Mouse (Mus musculus) megakaryocyte progenitor cell, adult 5-6 weeks (primary cell): ENCODE data around the gene Slc25a39. TPM values are rescaled to one million over a fixed set of nuclear protein-coding genes. Genes with fewer than 3 reads are reported as not detected.

Experiments used
- ATAC-seq: replicated peaks from 2 replicates; pipeline ENCODE4 v1.8.0; 2016; ENCODE audit warnings: mild to moderate bottlenecking, moderate TSS enrichment, inconsistent platforms; ENCODE audit not compliant: poor library complexity
- total RNA-seq, 2 experiments: library from RNA; stranded (forward) in 1 of 2; stranded (reverse) in 1 of 2; fragments of 157-497, 149-512 nt in 1 of 2; fragments of 200-1000 nt in 1 of 2; gene quantifications; 2 replicates each; pipeline versions ENCODE4 v1.2.3 to v1.2.4; 2015 to 2017

Slc25a39 gene
- total RNA-seq, 2 experiments from 2014 or later, result 48.7 to 124 TPM

DNA sequence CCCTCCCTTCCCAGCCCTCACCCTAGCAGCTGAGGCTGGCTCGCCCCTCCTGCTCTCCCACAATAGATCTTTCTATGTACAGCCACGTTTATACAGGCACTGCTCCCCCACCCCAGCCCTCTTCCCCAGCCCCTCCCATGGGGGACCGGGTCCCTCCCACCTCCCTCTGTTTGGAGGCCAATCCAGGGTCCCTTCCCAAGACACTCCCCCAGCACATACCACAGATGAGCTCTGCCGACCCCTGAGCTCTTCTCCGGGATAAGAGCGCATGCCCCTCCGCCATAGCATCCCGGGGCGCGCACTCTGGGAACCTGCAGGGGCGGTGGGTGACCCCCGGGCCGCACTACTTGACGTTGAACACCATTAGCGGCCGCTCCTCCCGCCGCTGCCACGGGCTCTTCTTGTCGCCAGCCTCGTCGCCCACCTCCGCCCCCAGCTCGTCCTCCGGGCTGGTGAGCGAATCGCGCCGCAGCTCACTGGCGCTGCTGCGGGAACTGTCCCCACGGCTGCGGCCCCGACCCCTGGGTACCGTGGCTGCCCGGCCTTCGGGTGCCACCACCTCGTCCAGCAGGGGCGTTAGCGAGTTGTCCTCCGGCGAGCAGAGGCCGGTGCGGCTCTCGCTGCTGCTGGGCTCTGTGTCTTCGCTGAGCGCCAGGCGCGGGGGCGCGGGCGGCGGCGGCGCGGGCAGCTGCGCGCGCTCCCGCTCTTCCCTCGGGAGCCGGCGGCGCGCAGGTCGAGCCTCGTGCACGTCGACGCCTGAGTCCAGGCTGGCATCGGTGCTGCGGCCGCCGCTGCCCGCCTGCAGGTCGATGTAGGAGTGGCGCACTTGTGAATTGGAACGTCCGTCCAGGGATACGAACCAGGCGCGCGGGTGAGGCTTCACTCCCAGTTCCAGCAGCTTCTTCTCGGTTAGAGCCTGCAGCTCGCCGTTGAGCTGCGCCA lies 29.6 kb upstream of the Slc25a39 start:
- 0 out of 2 replicates have a peak, but pooled peaks have one; percentile 13 for ATAC-seq

GRCm38 (mm10) chr11:102436471-102436790 lies 28.7 kb upstream of the Slc25a39 start:
- ATAC-seq, result no peak

DNA sequence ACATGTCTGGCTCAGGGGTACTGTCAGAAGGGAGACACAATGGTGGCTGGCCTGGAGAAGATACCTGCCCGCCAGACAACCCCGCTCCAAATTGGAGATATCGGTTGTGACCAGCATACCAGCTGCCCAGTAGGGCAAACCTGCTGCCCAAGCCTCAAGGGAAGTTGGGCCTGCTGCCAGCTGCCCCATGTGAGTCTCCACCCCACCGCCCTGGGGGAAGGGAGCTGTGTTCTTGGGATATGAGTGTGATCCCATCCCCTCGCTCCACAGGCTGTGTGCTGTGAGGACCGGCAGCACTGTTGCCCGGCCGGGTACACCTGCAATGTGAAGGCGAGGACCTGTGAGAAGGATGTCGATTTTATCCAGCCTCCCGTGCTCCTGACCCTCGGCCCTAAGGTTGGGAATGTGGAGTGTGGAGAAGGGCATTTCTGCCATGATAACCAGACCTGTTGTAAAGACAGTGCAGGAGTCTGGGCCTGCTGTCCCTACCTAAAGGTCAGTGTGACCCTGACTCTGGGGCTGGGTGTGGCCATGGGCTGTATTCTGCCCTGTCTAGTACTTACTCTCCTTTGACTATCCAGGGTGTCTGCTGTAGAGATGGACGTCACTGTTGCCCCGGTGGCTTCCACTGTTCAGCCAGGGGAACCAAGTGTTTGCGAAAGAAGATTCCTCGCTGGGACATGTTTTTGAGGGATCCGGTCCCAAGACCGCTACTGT lies 28.2 kb upstream of the Slc25a39 start:
- ATAC-seq, result no peak

- no peak for ATAC-seq
These were observed 27.3 kb upstream of the Slc25a39 start for GRCm38 (mm10) chr11:102434816-102435705.

DNA sequence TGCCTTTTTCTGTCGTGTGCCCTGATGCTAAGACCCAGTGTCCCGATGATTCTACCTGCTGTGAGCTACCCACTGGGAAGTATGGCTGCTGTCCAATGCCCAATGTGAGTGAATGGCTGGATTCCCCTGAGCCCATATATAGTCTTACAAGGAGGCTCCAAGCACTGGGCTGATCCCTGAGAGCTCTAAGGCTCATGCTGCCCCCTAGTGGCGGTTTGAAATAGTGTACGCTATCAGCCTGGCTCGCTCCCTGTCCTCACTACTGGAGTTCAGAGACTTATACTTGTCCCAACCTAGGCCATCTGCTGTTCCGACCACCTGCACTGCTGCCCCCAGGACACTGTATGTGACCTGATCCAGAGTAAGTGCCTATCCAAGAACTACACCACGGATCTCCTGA lies 26.7 kb upstream of the Slc25a39 start:
- peak; percentile 47 for ATAC-seq

DNA sequence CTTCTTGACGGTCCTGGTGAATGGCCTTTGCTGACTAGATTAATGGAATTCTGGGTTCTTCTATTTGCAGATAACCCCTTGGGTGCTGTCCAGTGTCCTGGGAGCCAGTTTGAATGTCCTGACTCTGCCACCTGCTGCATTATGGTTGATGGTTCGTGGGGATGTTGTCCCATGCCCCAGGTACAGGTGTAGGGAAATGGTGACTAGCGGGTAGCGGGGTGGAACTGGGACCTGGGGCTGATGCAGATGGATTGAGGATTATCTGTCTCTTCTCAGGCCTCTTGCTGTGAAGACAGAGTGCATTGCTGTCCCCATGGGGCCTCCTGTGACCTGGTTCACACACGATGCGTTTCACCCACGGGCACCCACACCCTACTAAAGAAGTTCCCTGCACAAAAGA lies 26.1 kb upstream of the Slc25a39 start:
- ATAC-seq, result no peak

DNA sequence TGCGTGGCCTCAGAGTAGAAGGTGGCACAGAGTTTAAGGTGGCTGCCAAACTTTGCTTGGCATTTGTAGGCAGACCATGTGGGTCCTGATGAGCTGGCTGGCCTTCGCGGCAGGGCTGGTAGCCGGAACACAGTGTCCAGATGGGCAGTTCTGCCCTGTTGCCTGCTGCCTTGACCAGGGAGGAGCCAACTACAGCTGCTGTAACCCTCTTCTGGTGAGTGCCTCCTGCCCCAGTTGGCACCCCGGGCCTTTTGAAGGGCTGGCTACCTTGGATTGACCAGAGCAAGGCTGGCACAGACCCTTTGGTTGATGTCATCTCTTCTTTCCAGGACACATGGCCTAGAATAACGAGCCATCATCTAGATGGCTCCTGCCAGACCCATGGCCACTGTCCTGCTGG lies 25.1 kb upstream of the Slc25a39 start:
- ATAC-seq, result no peak

DNA sequence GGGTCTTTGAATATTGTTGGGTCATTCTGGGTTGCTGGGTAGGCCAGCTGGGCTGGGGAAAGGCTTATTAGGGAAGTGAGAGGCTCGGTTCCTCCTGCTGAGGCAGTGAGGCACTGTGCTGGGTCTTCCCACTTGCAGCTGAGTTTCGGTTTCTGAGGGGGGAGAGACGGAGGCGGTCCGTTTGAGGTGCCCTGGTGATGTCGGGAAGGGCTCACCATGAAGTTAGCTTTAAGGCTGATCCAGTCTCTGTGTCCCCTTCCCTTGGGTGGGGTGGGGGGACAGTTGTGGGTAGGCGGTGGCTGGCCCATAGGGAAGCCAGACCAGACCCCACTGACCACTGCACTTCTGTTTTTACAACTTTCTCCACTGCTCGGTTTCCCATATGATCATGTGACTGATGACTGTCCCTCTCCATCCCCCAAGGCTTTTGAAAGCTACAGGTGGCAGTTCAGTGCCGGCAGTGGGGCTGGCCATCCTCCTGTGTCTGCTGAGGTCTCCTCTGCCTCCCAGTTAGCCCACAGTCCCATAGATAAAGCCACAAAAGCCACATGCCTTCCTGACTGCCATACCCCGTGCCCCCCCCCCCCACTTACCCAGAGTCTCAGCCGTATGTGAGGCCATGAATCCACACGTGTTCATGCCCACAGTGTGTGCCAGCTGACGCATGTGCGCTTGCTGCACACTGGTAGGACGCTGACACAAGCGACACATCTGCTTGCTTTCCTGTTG lies 24.5 kb upstream of the Slc25a39 start:
- ATAC-seq, result peak; percentile 40

DNA sequence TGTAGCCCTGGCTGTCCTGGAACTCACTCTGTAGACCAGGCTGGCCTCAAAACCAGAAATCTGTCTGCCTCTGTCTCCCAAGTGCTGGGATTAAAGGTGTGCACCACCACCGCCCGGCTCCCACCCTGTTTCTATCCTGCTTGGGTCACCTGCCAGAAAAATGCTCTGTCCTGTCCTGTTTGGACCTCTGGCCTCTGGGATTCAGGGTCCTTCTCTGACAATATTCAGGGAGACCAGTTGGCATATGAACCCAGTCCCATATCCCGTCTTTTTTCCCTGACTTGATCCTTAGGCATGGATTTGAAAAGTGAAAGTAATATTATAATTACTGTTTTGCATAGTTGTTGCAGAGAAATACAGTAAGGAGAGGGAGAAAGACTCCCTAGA lies 24.0 kb upstream of the Slc25a39 start:
- no peak for ATAC-seq

GRCm38 (mm10) chr11:102431018-102431645 lies 23.4 kb upstream of the Slc25a39 start:
- peak; percentile 40 for ATAC-seq

DNA sequence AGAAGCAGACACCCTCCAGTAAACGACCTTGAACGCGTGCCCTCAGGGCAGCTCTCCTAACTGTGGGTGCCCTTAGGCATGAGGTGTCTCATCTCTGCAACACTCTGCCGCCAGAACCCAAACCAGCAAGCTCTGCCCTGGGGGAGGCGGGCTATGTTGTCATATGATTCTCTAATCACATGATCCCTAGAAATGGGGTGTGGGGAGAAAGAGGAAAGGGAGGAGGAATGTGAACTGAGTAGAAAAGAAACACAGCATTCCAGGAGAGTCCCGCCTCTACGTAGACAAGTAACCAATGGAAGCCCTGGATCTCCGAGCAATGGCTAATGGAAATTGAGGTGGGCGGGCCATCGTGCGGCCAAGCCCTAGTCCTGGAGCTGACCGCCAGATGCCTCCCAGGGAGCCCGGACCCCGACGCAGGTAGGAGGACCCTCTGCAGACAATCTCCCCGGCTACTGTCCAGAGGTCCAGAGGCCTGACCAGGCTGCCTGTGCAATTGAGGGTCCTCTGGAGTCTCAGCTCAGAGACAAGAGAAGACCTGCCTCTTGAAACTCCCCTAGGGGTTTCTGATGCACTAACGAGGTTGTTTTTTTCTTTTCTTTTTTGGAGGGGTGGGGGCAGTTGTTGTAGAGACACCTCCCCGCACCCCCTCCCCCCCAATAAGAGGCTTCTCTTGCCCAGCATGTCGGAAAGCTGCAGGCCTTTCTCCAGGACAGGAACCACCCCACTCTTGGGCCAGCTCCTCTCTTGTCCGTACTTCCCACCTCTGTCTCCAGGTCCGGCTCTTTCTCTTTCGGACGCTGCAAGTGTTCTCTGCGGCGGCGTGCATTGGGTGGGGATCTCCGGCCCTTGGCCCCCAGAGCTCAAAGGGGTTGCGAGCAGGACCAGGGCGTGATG lies 22.6 kb upstream of the Slc25a39 start, which contains the start of gene Grn:
Gene Grn, plus strand, starts transcription at position 195 of the 897 bp plus-strand sequence.
- ATAC-seq, result peak; percentile 63

DNA sequence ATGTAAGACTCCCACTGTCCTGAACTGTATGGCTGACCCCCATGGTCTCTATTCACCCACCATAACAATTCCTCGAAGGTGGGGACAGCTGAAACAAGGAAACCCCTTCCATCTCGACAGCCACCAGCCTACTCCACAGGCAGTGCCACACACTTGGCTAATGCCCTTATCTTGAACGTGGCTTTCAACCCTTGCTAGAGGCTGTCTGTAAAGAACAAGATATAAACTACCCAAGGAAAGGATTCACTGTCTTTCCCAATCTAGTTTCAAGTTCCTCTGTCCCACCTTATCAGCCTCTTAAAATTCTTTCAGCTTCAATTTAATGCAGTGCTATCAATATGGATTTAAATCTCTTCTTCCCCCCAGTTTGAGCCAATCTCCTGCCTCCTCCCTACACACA lies 21.8 kb upstream of the Slc25a39 start:
- no peak; the same call in 1 of the 2 replicates for ATAC-seq

GRCm38 (mm10) chr11:102428981-102429540 lies 21.3 kb upstream of the Slc25a39 start:
- ATAC-seq, result no peak; the same call in 1 of the 2 replicates

GRCm38 (mm10) chr11:102425555-102426316 lies 18.0 kb upstream of the Slc25a39 start:
- no peak for ATAC-seq

GRCm38 (mm10) chr11:102424666-102425065 lies 16.9 kb upstream of the Slc25a39 start:
- ATAC-seq, result no peak

DNA sequence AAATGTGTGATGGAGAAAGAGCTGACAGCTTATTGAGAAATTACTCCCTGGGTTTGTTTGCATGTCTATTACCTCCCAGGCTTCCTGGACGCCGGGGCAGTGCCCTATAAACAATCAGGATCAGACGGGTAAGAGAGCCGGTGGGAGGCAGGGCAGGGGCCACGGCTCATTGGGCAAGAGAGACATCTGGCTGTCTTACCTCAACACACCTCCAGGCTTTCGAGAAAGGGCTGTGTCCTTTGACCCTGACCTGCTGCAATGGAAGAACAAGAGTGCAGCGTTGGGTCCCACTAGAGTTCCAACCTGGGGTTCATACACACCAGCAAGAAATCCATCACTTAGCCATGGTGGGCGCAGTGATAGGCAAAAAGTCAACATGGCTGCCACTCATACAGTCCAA lies 13.8 kb upstream of the Slc25a39 start:
- no peak for ATAC-seq

GRCm38 (mm10) chr11:102418887-102419286 lies 11.1 kb upstream of the Slc25a39 start:
- ATAC-seq, result no peak

GRCm38 (mm10) chr11:102417160-102417559 lies 9.4 kb upstream of the Slc25a39 start:
- ATAC-seq, result no peak
